Mouse (Mus musculus): ENCODE measurements around the gene Bcor.

Gene Bcor

GRCm38 (mm10) chrX:12151269-12151995 lies 8.7 kb downstream of the Bcor start:
- DNase-seq, result peak; percentile 57

GRCm38 (mm10) chrX:12150425-12150824 lies 9.7 kb downstream of the Bcor start:
- no peak for DNase-seq

- DNase-seq, result no peak
These were observed 13.9 kb downstream of the Bcor start for GRCm38 (mm10) chrX:12146263-12146662.

GRCm38 (mm10) chrX:12142832-12143231 lies 17.3 kb downstream of the Bcor start:
- no peak for DNase-seq

- DNase-seq, result no peak
These were observed 19.9 kb downstream of the Bcor start for GRCm38 (mm10) chrX:12140086-12140740.

GRCm38 (mm10) chrX:12138266-12138665 lies 21.9 kb downstream of the Bcor start:
- no peak for DNase-seq

- DNase-seq, result no peak
These were observed 23.0 kb downstream of the Bcor start for GRCm38 (mm10) chrX:12137121-12137521.

GRCm38 (mm10) chrX:12136261-12137101 lies 23.7 kb downstream of the Bcor start:
- DNase-seq, result no peak

GRCm38 (mm10) chrX:12135121-12136111 lies 24.7 kb downstream of the Bcor start:
- no peak for DNase-seq

GRCm38 (mm10) chrX:12134541-12134940 lies 25.6 kb downstream of the Bcor start:
- no peak for DNase-seq

GRCm38 (mm10) chrX:12133836-12134431 lies 26.2 kb downstream of the Bcor start:
- DNase-seq, result no peak

- no peak for DNase-seq
These were observed 26.8 kb downstream of the Bcor start for GRCm38 (mm10) chrX:12133178-12133835.

GRCm38 (mm10) chrX:12132541-12133177 lies 27.5 kb downstream of the Bcor start:
- DNase-seq, result no peak

GRCm38 (mm10) chrX:12129828-12130809 lies 30.0 kb downstream of the Bcor start:
- no peak for DNase-seq

GRCm38 (mm10) chrX:12129230-12129629 lies 30.9 kb downstream of the Bcor start:
- no peak for DNase-seq

- no peak for DNase-seq
These were observed 31.7 kb downstream of the Bcor start for GRCm38 (mm10) chrX:12128165-12129083.

GRCm38 (mm10) chrX:12127799-12128164 lies 32.4 kb downstream of the Bcor start:
- no peak for DNase-seq

- DNase-seq, result no peak
These were observed 33.0 kb downstream of the Bcor start for GRCm38 (mm10) chrX:12127106-12127670.
